Mouse (Mus musculus) lung, adult 2 months (tissue): ENCODE measurements around the gene Atp8b2. TPM values are rescaled to one million over a fixed set of nuclear protein-coding genes. Genes with fewer than 3 reads are reported as not detected.

ENCODE experiments used
- DNase-seq: peaks from one replicate; pipeline ENCODE4 v3.0.0; 2022
- H3K4me1 ChIP-seq: fragments of 200-500 bp; 2 replicates; pipeline ENCODE4 v1.6.1; 2011; ENCODE audit warnings: low read length; ENCODE audit not compliant: control insufficient read depth, insufficient read depth
- H3K4me3 ChIP-seq: fragments of 200-500 bp; replicated peaks from 2 replicates; pipeline ENCODE3; 2011; ENCODE audit warnings: low read depth, mild to moderate bottlenecking, control low read depth, low read length; ENCODE audit errors: extremely low read depth
- CTCF ChIP-seq: fragments of 200-500 bp; IDR thresholded peaks from 2 replicates; pipeline ENCODE4 v1.5.1; 2011; ENCODE audit warnings: mild to moderate bottlenecking, low read length, control low read depth; ENCODE audit not compliant: insufficient read depth
- POLR2A ChIP-seq: fragments of 200-500 bp; IDR thresholded peaks from 2 replicates; pipeline ENCODE4 v1.6.1; 2011; ENCODE audit warnings: low read depth, mild to moderate bottlenecking, control low read depth, low read length, borderline replicate concordance; ENCODE audit errors: extremely low read depth
- WGBS: fragments of 180-500 bp; shearing (Covaris S2); methylation state at CpG from one replicate; pipeline ENCODE4 v1.1.7; 2018; 5-methylcytosine and 5-hydroxymethylcytosine counted together
- polyA plus RNA-seq: library from polyadenylated mRNA; depleted of rRNA; stranded (reverse); fragments of >200 nt; gene quantifications from 2 replicates; pipeline ENCODE4 v1.2.3, GENCODE M21; 2012

Atp8b2 gene
- polyA plus RNA-seq, 1 experiment = 52.7 TPM

DNA sequence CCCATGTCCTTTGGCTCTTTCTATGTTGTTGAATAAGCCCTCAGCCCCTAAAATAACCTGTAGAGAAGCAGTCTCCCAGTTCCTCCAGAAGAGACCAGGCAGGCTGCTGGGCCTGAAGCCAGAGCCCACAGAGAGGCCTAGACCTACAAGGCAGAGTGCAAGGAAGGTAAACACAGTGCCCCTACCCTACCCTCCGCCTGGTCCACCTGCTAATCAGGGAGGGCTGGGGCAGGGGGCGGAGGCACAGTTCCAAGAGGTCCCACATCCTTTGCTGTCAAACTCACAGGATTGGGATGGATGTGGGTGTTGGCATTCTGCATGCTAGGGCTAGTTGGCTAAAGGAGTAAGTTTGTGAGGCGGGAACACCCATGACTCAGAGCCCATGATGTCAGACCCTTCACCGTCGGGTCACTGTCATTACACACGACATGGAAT lies 51.2 kb downstream of the Atp8b2 start:
- 22% methylated on average over 6 of the region's 6 CpGs for WGBS
- DNase-seq = peak; percentile 66
- Histone ChIP-seq H3K4me1 (peaks cover 10% of the 10 kb centered on the region; the same call in 1 of the 2 replicates), H3K4me3 (peak overlapping the region; percentile 75)
- TF ChIP-seq CTCF = no peak
- no peak for TF ChIP-seq POLR2A

DNA sequence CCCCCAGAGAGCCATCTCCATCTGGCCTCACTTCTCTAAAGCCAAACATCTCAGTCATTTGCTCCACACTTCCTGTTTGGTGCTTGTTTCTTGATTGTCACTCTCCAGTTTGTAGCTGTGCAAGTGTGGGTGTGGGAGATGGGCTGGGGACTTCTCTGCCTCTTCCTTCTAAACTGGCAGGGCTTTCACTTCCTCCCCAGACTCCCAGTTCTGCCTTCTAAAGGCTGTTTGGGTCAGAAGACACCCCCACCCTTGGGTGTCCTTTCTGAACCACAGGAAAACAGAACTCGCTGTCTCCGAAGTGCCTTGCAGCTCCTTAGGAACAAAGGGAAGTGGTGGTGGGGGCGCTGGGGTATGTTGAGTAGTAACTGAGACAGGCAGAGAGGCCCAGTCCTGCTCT lies 52.1 kb downstream of the Atp8b2 start:
- no peak overlapping the region for H3K4me3 ChIP-seq
- WGBS = 63% methylated on average over 3 of the region's 3 CpGs
- TF ChIP-seq CTCF = no peak
- TF ChIP-seq POLR2A = no peak
- peaks cover 8% of the 10 kb centered on the region; the same call in 1 of the 2 replicates for H3K4me1 ChIP-seq
- DNase-seq = no peak

DNA sequence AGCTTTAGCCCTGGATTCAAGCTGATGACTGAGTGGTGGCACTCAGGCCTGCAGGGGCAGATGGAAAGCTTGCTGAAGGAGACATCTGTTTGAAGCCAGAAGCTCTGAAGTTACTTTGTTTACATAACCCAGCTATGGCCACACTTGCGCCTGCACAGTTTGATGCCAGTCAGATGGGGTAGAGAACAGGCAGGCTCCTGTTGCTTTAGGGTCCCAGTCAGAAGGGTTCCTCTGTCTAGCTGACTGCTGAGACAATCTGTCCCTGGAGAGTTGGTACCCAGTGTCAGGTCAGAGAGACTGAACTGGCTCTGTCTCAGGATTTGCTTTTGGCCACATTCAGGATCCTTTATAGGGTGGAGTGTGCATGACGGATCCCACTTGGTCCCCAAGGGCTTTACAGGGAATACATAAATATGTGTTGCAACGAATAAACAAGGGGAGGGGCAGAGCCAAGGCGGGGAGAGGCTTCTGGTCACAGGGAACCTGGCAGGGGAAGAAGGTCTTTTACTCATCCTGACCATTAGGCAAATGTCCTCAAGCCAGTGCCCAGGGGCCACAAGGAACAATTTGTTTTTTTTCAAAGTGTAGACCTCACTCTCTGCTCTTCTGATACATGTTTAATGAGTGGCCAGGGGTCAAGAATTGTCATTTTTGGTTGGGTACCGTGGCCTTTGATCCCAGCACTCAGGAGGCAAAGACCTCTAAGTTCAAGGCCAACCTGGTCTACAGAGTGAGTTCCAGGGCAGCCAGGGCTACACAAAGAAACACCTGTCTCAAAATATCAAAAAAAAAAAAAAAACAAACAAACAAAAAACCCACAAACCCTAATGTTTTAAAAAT lies 53.4 kb downstream of the Atp8b2 start:
- peaks cover 8% of the 10 kb centered on the region; the same call in 1 of the 2 replicates for H3K4me1 ChIP-seq
- H3K4me3 ChIP-seq = no peak overlapping the region
- DNase-seq = no peak
- TF ChIP-seq CTCF = no peak
- no peak for TF ChIP-seq POLR2A
- WGBS = 52% methylated on average over 5 of the region's 5 CpGs

DNA sequence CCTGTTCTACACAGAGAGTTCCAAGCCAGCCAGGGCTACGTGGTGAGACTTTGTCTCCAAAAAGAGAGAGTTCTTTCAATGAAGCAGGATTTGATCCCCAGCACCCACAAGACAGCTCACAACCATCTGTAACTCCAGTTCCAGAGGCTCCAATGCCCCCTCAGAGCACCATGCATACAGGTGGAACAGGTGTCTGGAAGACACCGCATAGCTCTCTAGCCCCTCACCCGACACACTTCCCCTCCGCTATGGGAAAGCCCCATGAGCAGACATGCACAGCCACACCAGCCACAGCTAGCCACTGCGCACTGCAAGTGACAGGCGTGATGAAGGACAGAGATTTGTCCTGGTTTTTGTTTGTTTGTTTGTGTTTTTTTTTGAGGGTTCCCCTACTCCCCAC lies 54.5 kb downstream of the Atp8b2 start:
- no peak for DNase-seq
- H3K4me3 ChIP-seq = peak overlapping the region; percentile 20
- no peak for TF ChIP-seq POLR2A
- TF ChIP-seq CTCF = no peak
- H3K4me1 ChIP-seq = 0 out of 2 replicates have a peak, but pooled peaks cover 8% of the 10 kb centered on the region
- 77% methylated on average over 6 of the region's 6 CpGs for WGBS

DNA sequence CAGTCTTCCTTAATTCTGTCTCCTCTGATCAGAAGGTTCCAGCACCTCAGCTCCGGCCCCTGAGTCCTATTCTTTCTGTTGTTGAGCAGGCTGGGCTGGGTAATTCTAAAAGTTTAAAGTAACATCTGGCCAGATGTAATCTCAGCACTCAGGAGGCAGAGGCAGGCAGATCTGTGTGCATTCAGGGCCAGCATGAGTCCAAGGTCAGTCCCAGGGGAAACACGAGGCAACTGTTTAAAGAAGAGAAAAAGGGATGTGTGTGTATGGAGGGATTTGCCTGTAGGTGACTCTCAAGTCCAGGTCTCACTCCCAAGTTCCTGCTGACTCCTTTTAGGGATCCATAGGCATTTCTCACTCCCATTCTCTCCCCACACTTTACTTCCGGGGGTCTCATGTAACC lies 55.5 kb downstream of the Atp8b2 start:
- Histone ChIP-seq H3K4me3 (no peak overlapping the region), H3K4me1 (peaks cover 8% of the 10 kb centered on the region; the same call in 1 of the 2 replicates)
- 83% methylated on average over 3 of the region's 3 CpGs for WGBS
- TF ChIP-seq POLR2A (no peak), CTCF (no peak)
- no peak for DNase-seq

DNA sequence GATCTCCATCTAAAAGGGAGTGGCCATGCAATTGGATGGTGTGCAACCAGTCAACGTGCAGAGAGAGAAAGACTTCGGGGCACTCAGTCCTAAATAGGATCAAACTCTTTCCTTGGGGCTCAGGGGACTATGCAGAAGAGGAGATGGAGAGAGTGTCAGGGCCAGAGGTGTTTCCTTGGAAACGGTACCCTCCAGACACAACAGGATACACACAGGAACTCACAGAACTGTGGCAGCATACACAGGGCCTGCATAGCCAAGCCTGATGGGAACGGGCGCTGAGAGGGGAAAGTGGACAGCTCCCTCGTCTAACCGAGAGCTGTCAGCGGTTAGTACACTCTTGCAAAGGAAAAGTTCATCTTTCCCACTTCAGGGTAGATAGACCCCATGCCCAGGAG lies 63.8 kb downstream of the Atp8b2 start:
- Histone ChIP-seq H3K4me1 (peaks cover 17% of the 10 kb centered on the region), H3K4me3 (no peak overlapping the region)
- DNase-seq = no peak
- WGBS = 63% methylated on average over 8 of the region's 8 CpGs
- TF ChIP-seq POLR2A = no peak
- TF ChIP-seq CTCF = no peak

DNA sequence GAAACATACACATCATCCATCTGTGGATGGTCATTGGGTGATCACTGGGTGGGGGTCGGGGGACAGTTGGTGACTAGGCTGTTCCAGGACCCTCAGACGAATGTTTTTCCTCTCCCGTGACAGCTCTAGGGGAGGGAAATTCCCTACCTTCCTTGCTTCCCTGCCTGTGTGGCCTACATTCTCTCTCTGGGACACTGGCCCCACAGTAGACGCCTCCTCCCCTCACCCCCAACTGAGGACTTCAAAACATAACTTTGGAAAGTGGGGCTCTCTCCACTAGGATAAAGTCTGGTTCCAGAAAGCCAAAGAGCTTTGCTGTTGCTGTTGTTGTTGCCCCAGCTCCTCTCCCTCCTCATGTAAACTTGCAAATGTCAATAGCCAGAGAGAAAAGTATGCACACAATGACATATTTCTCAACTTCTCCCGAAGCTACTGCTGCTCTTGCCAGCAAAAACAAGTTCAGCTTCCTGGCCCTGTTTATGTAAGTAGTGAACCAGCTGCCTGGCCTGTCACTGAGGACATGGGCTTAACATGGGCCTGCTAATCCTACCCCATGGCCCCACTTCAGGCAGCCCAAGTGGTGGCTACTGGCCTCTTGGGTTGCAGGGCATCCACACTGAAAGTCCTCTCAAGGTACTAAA lies 64.3 kb downstream of the Atp8b2 start:
- peaks cover 17% of the 10 kb centered on the region for H3K4me1 ChIP-seq
- WGBS = 48% methylated on average over 5 of the region's 5 CpGs
- TF ChIP-seq CTCF (no peak), POLR2A (no peak)
- no peak for DNase-seq
- H3K4me3 ChIP-seq = no peak overlapping the region

DNA sequence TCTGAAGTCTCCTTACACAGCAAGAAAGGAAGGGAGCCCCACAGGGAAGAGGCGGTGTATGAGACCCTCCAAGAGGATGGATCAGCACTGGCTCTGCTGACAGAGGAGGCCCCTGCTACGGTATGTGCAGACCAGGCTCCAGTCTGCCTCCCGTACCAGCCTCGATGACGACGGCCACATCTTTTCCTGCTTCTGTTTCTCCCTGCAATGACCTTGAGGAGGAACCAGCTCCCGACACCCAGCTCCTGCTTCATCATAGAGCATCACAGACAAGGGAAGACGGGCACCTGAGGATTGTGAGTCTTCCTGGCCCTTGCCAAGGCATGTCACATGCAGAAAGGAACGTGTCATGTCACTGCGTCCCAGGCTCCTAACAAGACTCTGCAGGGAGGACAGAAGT lies 65.3 kb downstream of the Atp8b2 start:
- H3K4me1 ChIP-seq = peaks cover 17% of the 10 kb centered on the region
- WGBS = 80% methylated on average over 10 of the region's 10 CpGs
- DNase-seq = no peak
- TF ChIP-seq CTCF (no peak), POLR2A (no peak)
- no peak overlapping the region for H3K4me3 ChIP-seq

DNA sequence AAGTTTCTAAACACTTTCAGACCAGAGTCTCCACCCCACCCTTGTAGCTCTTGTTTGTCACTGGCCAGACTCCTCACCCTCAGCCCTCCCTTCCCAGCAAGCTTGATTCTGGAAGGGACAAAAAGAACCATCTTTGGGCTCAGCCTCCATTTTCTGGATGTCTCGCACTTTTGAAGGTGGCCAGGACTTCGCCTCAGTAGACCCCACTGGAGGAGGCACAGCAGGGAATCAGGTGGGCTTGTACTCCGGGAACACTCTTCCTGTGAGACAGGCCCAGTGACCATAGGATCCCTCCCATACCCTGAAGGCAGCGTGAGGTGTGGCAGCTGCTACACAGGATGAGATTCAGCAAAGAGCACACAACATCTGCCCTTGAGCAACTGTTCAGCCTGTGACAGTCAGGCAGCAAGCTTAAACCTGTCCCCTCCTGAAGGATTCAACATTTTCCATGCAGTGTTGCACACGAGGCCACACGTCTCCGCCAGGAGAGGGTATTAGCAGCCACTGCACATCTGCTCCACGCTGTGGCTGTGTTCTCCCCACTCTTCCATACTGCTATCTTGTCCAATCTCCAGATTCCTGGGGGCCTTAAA lies 66.0 kb downstream of the Atp8b2 start:
- peaks cover 17% of the 10 kb centered on the region for H3K4me1 ChIP-seq
- 88% methylated on average over 8 of the region's 8 CpGs for WGBS
- TF ChIP-seq POLR2A (no peak), CTCF (no peak)
- no peak overlapping the region for H3K4me3 ChIP-seq
- no peak for DNase-seq
